Mouse (Mus musculus): Measurements from ENCODE around the gene Ptprb. TPM values are rescaled to one million over a fixed set of nuclear protein-coding genes. Genes with fewer than 3 reads are reported as not detected.

Ptprb gene
- polyA plus RNA-seq, 1 experiment from 2014 or later, result 2.2 TPM

- no peak for DNase-seq (ENCODE audit: low spot score)
- Histone ChIP-seq H3K4me3 (no peak overlapping the region), H3K27me3 (ENCODE audit: low read depth, poor library complexity, severe bottlenecking) (no peaks in the 10 kb centered on the region), H3K36me3 (no peaks in the 10 kb centered on the region), H3K4me1 (peaks cover 16% of the 10 kb centered on the region), H3K9me3 (replicated peaks) (no peaks in the 10 kb centered on the region), H3K27ac (no peak overlapping the region)
- 52% methylated on average over 3 of the region's 4 CpGs for WGBS
These were observed 119.3 kb downstream of the Ptprb start for GRCm38 (mm10) chr10:116394585-116394984.

- Histone ChIP-seq H3K9me3 (replicated peaks) (no peaks in the 10 kb centered on the region), H3K4me1 (peaks cover 16% of the 10 kb centered on the region), H3K4me3 (no peak overlapping the region), H3K27ac (no peak overlapping the region), H3K27me3 (ENCODE audit: low read depth, poor library complexity, severe bottlenecking) (no peaks in the 10 kb centered on the region), H3K36me3 (no peaks in the 10 kb centered on the region)
- 88% methylated on average over 5 of the region's 5 CpGs for WGBS
- no peak for DNase-seq (ENCODE audit: low spot score)
These were observed 121.0 kb downstream of the Ptprb start for GRCm38 (mm10) chr10:116396279-116396678.

GRCm38 (mm10) chr10:116396966-116397365 is 121.6 kb downstream of the Ptprb start:
- Histone ChIP-seq H3K27ac (no peak overlapping the region), H3K4me1 (peaks cover 16% of the 10 kb centered on the region), H3K36me3 (no peaks in the 10 kb centered on the region), H3K4me3 (no peak overlapping the region), H3K27me3 (ENCODE audit: low read depth, poor library complexity, severe bottlenecking) (no peaks in the 10 kb centered on the region), H3K9me3 (replicated peaks) (no peaks in the 10 kb centered on the region)
- DNase-seq (ENCODE audit: low spot score), result no peak
- WGBS, result 88% methylated on average over 13 of the region's 13 CpGs

GRCm38 (mm10) chr10:116397573-116397972 is 122.2 kb downstream of the Ptprb start:
- Histone ChIP-seq H3K9me3 (replicated peaks) (no peaks in the 10 kb centered on the region), H3K4me1 (peaks cover 16% of the 10 kb centered on the region), H3K27ac (peak overlapping the region; percentile 70; the same call in 1 of the 2 replicates), H3K36me3 (no peaks in the 10 kb centered on the region), H3K4me3 (peak overlapping the region; percentile 37), H3K27me3 (ENCODE audit: low read depth, poor library complexity, severe bottlenecking) (no peaks in the 10 kb centered on the region)
- peak; percentile 42 for DNase-seq (ENCODE audit: low spot score)
- WGBS, result 38% methylated on average over 14 of the region's 14 CpGs

- 52% methylated on average over 12 of the region's 12 CpGs for WGBS
- peak overlapping the region; percentile 37 for H3K4me3 ChIP-seq
- H3K4me1 ChIP-seq, result peaks cover 16% of the 10 kb centered on the region
- no peaks in the 10 kb centered on the region for H3K9me3 ChIP-seq (replicated peaks)
- no peak for DNase-seq (ENCODE audit: low spot score)
- no peaks in the 10 kb centered on the region for H3K36me3 ChIP-seq
- no peaks in the 10 kb centered on the region for H3K27me3 ChIP-seq (ENCODE audit: low read depth, poor library complexity, severe bottlenecking)
- 0 out of 2 replicates have a peak overlapping the region, but pooled peaks have one; percentile 70 for H3K27ac ChIP-seq
These were observed 122.7 kb downstream of the Ptprb start for GRCm38 (mm10) chr10:116397973-116398372.

- Histone ChIP-seq H3K27ac (no peak overlapping the region), H3K36me3 (no peaks in the 10 kb centered on the region), H3K4me3 (no peak overlapping the region), H3K4me1 (peaks cover 13% of the 10 kb centered on the region), H3K9me3 (replicated peaks) (no peaks in the 10 kb centered on the region), H3K27me3 (ENCODE audit: low read depth, poor library complexity, severe bottlenecking) (no peaks in the 10 kb centered on the region)
- 84% methylated on average over 6 of the region's 6 CpGs for WGBS
- DNase-seq (ENCODE audit: low spot score), result no peak
These were observed 127.6 kb downstream of the Ptprb start for GRCm38 (mm10) chr10:116402742-116403425.

- 77% methylated on average over 4 of the region's 4 CpGs for WGBS
- Histone ChIP-seq H3K4me1 (peaks cover 10% of the 10 kb centered on the region), H3K9me3 (replicated peaks) (no peaks in the 10 kb centered on the region), H3K36me3 (no peaks in the 10 kb centered on the region), H3K4me3 (no peak overlapping the region), H3K27me3 (ENCODE audit: low read depth, poor library complexity, severe bottlenecking) (no peaks in the 10 kb centered on the region), H3K27ac (no peak overlapping the region)
- DNase-seq (ENCODE audit: low spot score), result no peak
These were observed 128.4 kb downstream of the Ptprb start for GRCm38 (mm10) chr10:116403679-116404078.

GRCm38 (mm10) chr10:116405011-116405410 is 129.7 kb downstream of the Ptprb start:
- H3K9me3 ChIP-seq (replicated peaks), result no peaks in the 10 kb centered on the region
- peaks cover 10% of the 10 kb centered on the region for H3K4me1 ChIP-seq
- no peak overlapping the region for H3K27ac ChIP-seq
- H3K36me3 ChIP-seq, result no peaks in the 10 kb centered on the region
- DNase-seq (ENCODE audit: low spot score), result no peak
- WGBS, result 92% methylated on average over 6 of the region's 6 CpGs
- H3K27me3 ChIP-seq (ENCODE audit: low read depth, poor library complexity, severe bottlenecking), result no peaks in the 10 kb centered on the region
- no peak overlapping the region for H3K4me3 ChIP-seq

GRCm38 (mm10) chr10:116407684-116408359 is 132.5 kb downstream of the Ptprb start:
- no peaks in the 10 kb centered on the region for H3K27me3 ChIP-seq (ENCODE audit: low read depth, poor library complexity, severe bottlenecking)
- no peak for DNase-seq (ENCODE audit: low spot score)
- H3K4me3 ChIP-seq, result no peak overlapping the region
- peaks cover 22% of the 10 kb centered on the region for H3K4me1 ChIP-seq
- no peaks in the 10 kb centered on the region for H3K36me3 ChIP-seq
- 55% methylated on average over 19 of the region's 19 CpGs for WGBS
- H3K27ac ChIP-seq, result no peak overlapping the region
- no peaks in the 10 kb centered on the region for H3K9me3 ChIP-seq (replicated peaks)

- Histone ChIP-seq H3K27me3 (ENCODE audit: low read depth, poor library complexity, severe bottlenecking) (no peaks in the 10 kb centered on the region), H3K36me3 (no peaks in the 10 kb centered on the region), H3K4me3 (no peak overlapping the region), H3K9me3 (replicated peaks) (no peaks in the 10 kb centered on the region), H3K27ac (no peak overlapping the region), H3K4me1 (peaks cover 22% of the 10 kb centered on the region)
- no peak for DNase-seq (ENCODE audit: low spot score)
- 41% methylated on average over 9 of the region's 9 CpGs for WGBS
These were observed 135.5 kb downstream of the Ptprb start for GRCm38 (mm10) chr10:116410826-116411225.

GRCm38 (mm10) chr10:116416142-116416541 is 140.8 kb downstream of the Ptprb start:
- no peak for DNase-seq (ENCODE audit: low spot score)
- no peak overlapping the region for H3K27ac ChIP-seq
- 89% methylated on average over 6 of the region's 6 CpGs for WGBS

GRCm38 (mm10) chr10:116416726-116417125 is 141.4 kb downstream of the Ptprb start:
- WGBS, result 82% methylated on average over 5 of the region's 5 CpGs
- 0 out of 2 replicates have a peak, but pooled peaks cover 5% of the 10 kb centered on the region for H3K4me1 ChIP-seq

More at GRCm38 (mm10) chr10:116416142-116416541, 140.8 kb downstream of the Ptprb start:
- Histone ChIP-seq H3K4me3 (no peak overlapping the region), H3K27me3 (ENCODE audit: low read depth, poor library complexity, severe bottlenecking) (no peaks in the 10 kb centered on the region), H3K4me1 (peaks cover 8% of the 10 kb centered on the region), H3K9me3 (replicated peaks) (no peaks in the 10 kb centered on the region), H3K36me3 (no peaks in the 10 kb centered on the region; the same call in 1 of the 2 replicates)

GRCm38 (mm10) chr10:116418121-116418726 is 142.9 kb downstream of the Ptprb start:
- no peaks in the 10 kb centered on the region for H3K27me3 ChIP-seq (ENCODE audit: low read depth, poor library complexity, severe bottlenecking)
- 80% methylated on average over 24 of the region's 24 CpGs for WGBS
- DNase-seq (ENCODE audit: low spot score), result no peak

More at GRCm38 (mm10) chr10:116416726-116417125, 141.4 kb downstream of the Ptprb start:
- H3K9me3 ChIP-seq (replicated peaks), result no peaks in the 10 kb centered on the region
- no peak overlapping the region for H3K4me3 ChIP-seq
- DNase-seq (ENCODE audit: low spot score), result no peak
- no peaks in the 10 kb centered on the region for H3K27me3 ChIP-seq (ENCODE audit: low read depth, poor library complexity, severe bottlenecking)
- no peaks in the 10 kb centered on the region; the same call in 1 of the 2 replicates for H3K36me3 ChIP-seq
- H3K27ac ChIP-seq, result no peak overlapping the region

More at GRCm38 (mm10) chr10:116418121-116418726, 142.9 kb downstream of the Ptprb start:
- Histone ChIP-seq H3K4me3 (no peak overlapping the region), H3K4me1 (0 out of 2 replicates have a peak, but pooled peaks cover 5% of the 10 kb centered on the region), H3K36me3 (no peaks in the 10 kb centered on the region; the same call in 1 of the 2 replicates), H3K9me3 (replicated peaks) (no peaks in the 10 kb centered on the region), H3K27ac (no peak overlapping the region)

All from limb, embryonic 10.5 days (tissue).